Comparison of ENCODE assay signal across 22 mouse cellular contexts in genomic region chr6:54701901-54702300, GRCm38 (mm10). TPM values are rescaled to one million over a fixed set of nuclear protein-coding genes. Genes with fewer than 3 reads are reported as not detected.
DNase-seq lines count a peak whose midpoint lies in the region; ATAC-seq lines count a peak whose summit lies in the region.
"Had no signal": no experiment of that assay in that cellular context is flagged by ENCODE, and none has a peak within 500 bp of the region (broad histone marks: within the 10 kb centered on the region; RNA-seq: fewer than 3 reads in every experiment).

No protein-coding gene starts in this region.

- no peak overlapping the region for H3K9ac ChIP-seq in forebrain, embryonic 15.5 days (replicated peaks)
- H3K9ac ChIP-seq in intestine, embryonic 14.5 days (ENCODE audit: low read length): no peak overlapping the region
- H3K9ac ChIP-seq in intestine, embryonic 16.5 days (ENCODE audit: low read depth, low read length): no peak overlapping the region
- H3K9ac ChIP-seq: embryonic facial prominence, embryonic 15.5 days; forebrain, embryonic 12.5 days; hindbrain, embryonic 12.5 days had no signal

- H3K27ac ChIP-seq in forebrain, embryonic 15.5 days (replicated peaks): peak overlapping the region; percentile 11; the same call in 1 of the 2 replicates
- no peak overlapping the region for H3K27ac ChIP-seq in forebrain, embryonic 10.5 days
- no peak overlapping the region for H3K27ac ChIP-seq in intestine, embryonic 14.5 days (ENCODE audit: low read depth)
- H3K27ac ChIP-seq in intestine, embryonic 16.5 days (ENCODE audit: low read length): no peak overlapping the region
- H3K27ac ChIP-seq: embryonic facial prominence, embryonic 15.5 days; forebrain, embryonic 12.5 days; gastrocnemius, adult 2 months; hindbrain, embryonic 12.5 days had no signal

- no peak for ATAC-seq in forebrain, embryonic 15.5 days (replicated peaks)
- no peak for ATAC-seq in intestine, embryonic 14.5 days (replicated peaks; ENCODE audit: low FRiP score, low TSS enrichment, low read depth)
- no peak for ATAC-seq in intestine, embryonic 16.5 days
- ATAC-seq: hindbrain, embryonic 16.5 days; inflammation-experienced regulatory T-cells, adult 6 months had no signal

- no peaks in the 10 kb centered on the region for H3K9me3 ChIP-seq in forebrain, embryonic 15.5 days
- H3K9me3 ChIP-seq in forebrain, embryonic 10.5 days: no peaks in the 10 kb centered on the region
- no peaks in the 10 kb centered on the region for H3K9me3 ChIP-seq in intestine, embryonic 14.5 days (ENCODE audit: control insufficient read depth, low read length)
- no peaks in the 10 kb centered on the region for H3K9me3 ChIP-seq in intestine, embryonic 16.5 days (ENCODE audit: control insufficient read depth, low read length)
- H3K9me3 ChIP-seq: embryonic facial prominence, embryonic 15.5 days; forebrain, embryonic 12.5 days; hindbrain, embryonic 12.5 days had no signal

- H3K27me3 ChIP-seq in forebrain, embryonic 15.5 days: no peaks in the 10 kb centered on the region
- peaks cover 71% of the 10 kb centered on the region for H3K27me3 ChIP-seq in forebrain, embryonic 10.5 days (ENCODE audit: poor library complexity, severe bottlenecking)
- peaks cover 28% of the 10 kb centered on the region for H3K27me3 ChIP-seq in intestine, embryonic 14.5 days (replicated peaks; ENCODE audit: control insufficient read depth, insufficient read depth, low read length)
- peaks cover 6% of the 10 kb centered on the region; the same call in 1 of the 2 replicates for H3K27me3 ChIP-seq in intestine, embryonic 16.5 days (replicated peaks; ENCODE audit: control insufficient read depth, insufficient read depth, low read length)

- 0 out of 2 replicates have a peak, but pooled peaks cover 9% of the 10 kb centered on the region for H3K36me3 ChIP-seq in forebrain, embryonic 15.5 days
- no peaks in the 10 kb centered on the region for H3K36me3 ChIP-seq in forebrain, embryonic 10.5 days (replicated peaks)
- no peaks in the 10 kb centered on the region for H3K36me3 ChIP-seq in intestine, embryonic 14.5 days (ENCODE audit: control insufficient read depth, insufficient read depth, low read length)
- no peaks in the 10 kb centered on the region for H3K36me3 ChIP-seq in intestine, embryonic 16.5 days (ENCODE audit: control insufficient read depth, insufficient read depth, low read length)
- H3K36me3 ChIP-seq: embryonic facial prominence, embryonic 15.5 days; forebrain, embryonic 12.5 days; hindbrain, embryonic 12.5 days had no signal

- WGBS in forebrain, embryonic 15.5 days: 63% methylated on average over 9 of the region's 9 CpGs
- WGBS in forebrain, embryonic 10.5 days: 81% methylated on average over 9 of the region's 9 CpGs
- 65% methylated on average over 9 of the region's 9 CpGs for WGBS in intestine, embryonic 14.5 days
- WGBS in intestine, embryonic 16.5 days: 65% methylated on average over 9 of the region's 9 CpGs

- H3K4me3 ChIP-seq in forebrain, embryonic 15.5 days: no peak overlapping the region
- no peak overlapping the region for H3K4me3 ChIP-seq in forebrain, embryonic 10.5 days
- H3K4me3 ChIP-seq in intestine, embryonic 14.5 days (ENCODE audit: low read depth, low read length): no peak overlapping the region
- no peak overlapping the region for H3K4me3 ChIP-seq in intestine, embryonic 16.5 days (ENCODE audit: low read length)
- H3K4me3 ChIP-seq: embryonic facial prominence, embryonic 15.5 days; erythroblast, embryonic 14.5 days; forebrain, embryonic 12.5 days; gastrocnemius, adult 2 months; hindbrain, embryonic 12.5 days had no signal

- no peak for DNase-seq in forebrain, embryonic 10.5 days (ENCODE audit: extremely low spot score, low spot score)
- DNase-seq in intestine, embryonic 14.5 days (ENCODE audit: low spot score): peak; percentile 42
- DNase-seq in testis, postnatal 10 days (ENCODE audit: low spot score): peak; percentile 46
- DNase-seq in testis, postnatal 14 days (ENCODE audit: low spot score): no peak
- DNase-seq: adrenal gland, adult 2 months; adrenal gland, postnatal 36 days; cerebellum, adult 11 months; cerebellum, adult 8-10 months; embryo, embryonic 11 days; gastrocnemius, adult 2 months; gastrocnemius, postnatal 25 days; heart, postnatal 4 days; kidney, adult 2 months had no signal

- H3K4me1 ChIP-seq in forebrain, embryonic 15.5 days: peaks cover 60% of the 10 kb centered on the region
- H3K4me1 ChIP-seq in forebrain, embryonic 10.5 days: peaks cover 48% of the 10 kb centered on the region
- H3K4me1 ChIP-seq in intestine, embryonic 14.5 days (replicated peaks; ENCODE audit: control insufficient read depth, insufficient read depth, low read length): peaks cover 6% of the 10 kb centered on the region; the same call in 1 of the 2 replicates
- peaks cover 4% of the 10 kb centered on the region; the same call in 1 of the 2 replicates for H3K4me1 ChIP-seq in intestine, embryonic 16.5 days (ENCODE audit: control insufficient read depth, insufficient read depth, low read length)

- H3K4me2 ChIP-seq in forebrain, embryonic 15.5 days (replicated peaks): no peak overlapping the region
- no peak overlapping the region for H3K4me2 ChIP-seq in intestine, embryonic 14.5 days (ENCODE audit: low read length)
- H3K4me2 ChIP-seq in intestine, embryonic 16.5 days (ENCODE audit: low read depth, low read length): no peak overlapping the region
- H3K4me2 ChIP-seq: embryonic facial prominence, embryonic 15.5 days; forebrain, embryonic 12.5 days; heart, embryonic 11.5 days; hindbrain, embryonic 12.5 days had no signal

RNA-seq across cellular contexts. Expression of gene Mturn, which starts 20.5 kb away (rescaled TPM):
- 121 and 129 TPM in 2 replicates for polyA plus RNA-seq in forebrain, embryonic 15.5 days (2015; fragmentation: Nextera tagmentation; extraction: Ambion mirVana)
- 7.9 and 10.0 TPM in 2 replicates for polyA plus RNA-seq in forebrain, embryonic 10.5 days (2016; fragmentation: Nextera tagmentation; extraction: Ambion mirVana)
- 9.9 and 10.4 TPM in 2 replicates for polyA plus RNA-seq in intestine, embryonic 14.5 days (2014; fragmentation: Nextera tagmentation; extraction: Ambion mirVana)
- polyA plus RNA-seq in intestine, embryonic 16.5 days (2015; fragmentation: Nextera tagmentation; extraction: Ambion mirVana): 6.1 and 6.4 TPM in 2 replicates

Comparison
In these comparisons a context has a peak if more than half of its experiments do, and no peak if none do; other contexts are left out.
1. DNase-seq: peak in intestine, embryonic 14.5 days (single experiment) and testis, postnatal 10 days (single experiment); none in forebrain, embryonic 10.5 days (single experiment) and testis, postnatal 14 days (single experiment).
2. RNA of gene Mturn, which starts 20.5 kb away (polyA plus RNA-seq): 121 to 129 TPM in forebrain, embryonic 15.5 days; 7.9 to 10.0 TPM in forebrain, embryonic 10.5 days, 9.9 to 10.4 TPM in intestine, embryonic 14.5 days and 6.1 to 6.4 TPM in intestine, embryonic 16.5 days; every median in the first group is over 10 times any median in the second.